Mouse (Mus musculus) neural tube, embryonic 12.5 days (tissue): ENCODE measurements at regions not wholly inside any gene's neighbourhood (a gene's known extent, or its start where the extent isn't known, plus 50 kb on each side); places are given as distances from the start of the nearest gene placed in this dataset.

Experiments
- ATAC-seq: fragments of 200-750 bp; cut with Nextera tagmentation; 2 replicates; pipeline ENCODE4 v1.8.0; 2017; ENCODE audit warnings: low read depth, mild to moderate bottlenecking, moderate TSS enrichment, moderate library complexity; ENCODE audit not compliant: low FRiP score
- H3K27ac ChIP-seq: fragments of 300-500 bp; sonication (generic); 2 replicates; pipeline ENCODE4 v1.5.1; 2016
- H3K27me3 ChIP-seq: fragments of 300-500 bp; sonication (generic); replicated peaks from 2 replicates; pipeline ENCODE4 v1.6.1; 2016; ENCODE audit warnings: mild to moderate bottlenecking
- H3K36me3 ChIP-seq: fragments of 300-500 bp; sonication (generic); 2 replicates; pipeline ENCODE4 v1.6.1; 2016; ENCODE audit warnings: mild to moderate bottlenecking
- H3K4me1 ChIP-seq: fragments of 300-500 bp; sonication (generic); 2 replicates; pipeline ENCODE4 v1.6.1; 2016
- H3K4me2 ChIP-seq: fragments of 300-500 bp; sonication (generic); replicated peaks from 2 replicates; pipeline ENCODE4 v1.6.1; 2016; ENCODE audit warnings: mild to moderate bottlenecking
- H3K4me3 ChIP-seq: fragments of 300-500 bp; sonication (generic); 2 replicates; pipeline ENCODE4 v1.5.1; 2016
- H3K9ac ChIP-seq: fragments of 300-500 bp; sonication (generic); 2 replicates; pipeline ENCODE4 v1.6.1; 2016; ENCODE audit warnings: mild to moderate bottlenecking
- H3K9me3 ChIP-seq: fragments of 300-500 bp; sonication (generic); 2 replicates; pipeline ENCODE4 v1.6.1; 2016; ENCODE audit warnings: mild to moderate bottlenecking
- WGBS: fragments of 180-500 bp; shearing (Covaris S2); methylation state at CpG from one replicate; pipeline ENCODE4 v1.1.7; 2016; 5-methylcytosine and 5-hydroxymethylcytosine counted together

DNA sequence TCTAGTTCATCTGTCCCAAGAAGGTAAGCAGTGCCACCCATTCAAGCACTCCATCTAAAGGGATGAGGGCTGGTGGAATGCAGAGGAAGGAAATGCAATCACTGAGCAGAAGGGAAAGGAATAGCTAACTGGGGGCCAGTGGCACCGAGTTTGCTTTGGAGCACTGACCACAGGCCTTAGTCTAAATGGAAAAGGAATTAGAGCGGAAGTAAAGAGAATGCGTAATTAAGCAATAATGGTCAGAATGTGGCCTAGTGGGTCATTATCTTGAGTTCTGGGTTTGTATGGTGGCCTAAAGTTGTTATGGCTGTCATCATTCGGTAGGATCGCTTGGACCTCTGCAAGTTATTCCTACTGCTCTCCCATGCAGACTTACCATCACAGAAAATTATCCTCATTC lies 128.8 kb upstream of the Gm10306 start:
- H3K36me3 ChIP-seq: no peaks in the 10 kb centered on the region
- no peak overlapping the region for H3K4me3 ChIP-seq
- no peaks in the 10 kb centered on the region for H3K27me3 ChIP-seq
- H3K4me1 ChIP-seq: no peaks in the 10 kb centered on the region
- 92% methylated on average over 5 of the region's 5 CpGs for WGBS
- no peak overlapping the region for H3K4me2 ChIP-seq
- H3K9ac ChIP-seq: no peak overlapping the region
- no peaks in the 10 kb centered on the region for H3K9me3 ChIP-seq
- no peak for ATAC-seq
- H3K27ac ChIP-seq: no peak overlapping the region

DNA sequence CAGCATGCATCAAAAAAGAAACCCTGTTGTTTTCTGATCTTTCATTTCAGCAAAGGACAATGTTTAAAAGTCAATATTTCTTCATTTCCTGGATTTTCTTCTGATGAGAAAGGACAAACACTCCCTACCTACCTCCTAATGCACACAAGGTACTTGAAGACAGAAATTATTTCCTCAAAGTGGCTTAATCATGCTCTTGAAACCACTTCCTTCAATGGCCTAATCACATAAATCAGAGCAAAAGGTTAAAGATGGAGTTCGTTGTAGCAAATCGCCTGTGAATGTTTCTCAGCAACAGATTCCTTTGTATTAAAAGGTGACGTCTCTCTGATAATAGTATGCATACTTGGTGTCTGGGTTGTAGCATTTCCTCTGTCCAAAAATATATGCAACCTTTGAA lies 124.3 kb upstream of the Gm10306 start:
- no peaks in the 10 kb centered on the region for H3K9me3 ChIP-seq
- no peak for ATAC-seq

DNA sequence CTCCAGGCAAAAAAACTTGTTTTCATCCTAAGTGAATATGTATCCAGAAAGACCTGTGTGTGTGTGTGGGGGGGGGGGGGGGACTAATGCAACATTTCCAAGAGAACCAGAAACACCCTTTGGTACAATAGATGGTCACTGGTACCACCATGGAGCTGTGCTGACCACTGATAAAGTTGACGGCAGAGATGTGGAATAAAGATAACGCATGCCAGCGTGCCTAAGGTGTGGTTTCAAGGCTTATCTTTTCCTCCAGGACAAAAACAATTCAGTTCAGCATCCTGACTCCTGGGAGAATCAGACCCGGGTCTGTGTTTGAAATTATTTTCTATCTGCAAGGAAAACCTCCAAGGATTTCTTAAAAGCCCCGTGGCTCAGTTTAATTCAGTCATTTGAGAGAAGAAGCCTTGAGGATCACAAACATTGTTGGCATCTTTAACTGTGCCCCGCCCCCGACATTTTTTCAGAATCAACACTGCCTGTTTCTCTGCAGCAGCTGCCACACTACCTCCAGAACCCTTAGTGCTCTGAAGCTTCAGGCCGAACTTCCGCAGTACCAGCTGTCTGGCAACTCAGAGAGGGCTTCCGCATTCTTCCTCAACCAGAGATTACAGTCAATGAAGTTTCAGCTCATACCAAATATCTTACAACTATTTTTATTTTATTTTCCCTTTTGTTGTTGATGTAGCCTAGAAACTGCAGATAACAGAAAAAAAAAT lies 118.5 kb upstream of the Gm10306 start:
- Histone ChIP-seq H3K36me3 (no peaks in the 10 kb centered on the region), H3K27ac (no peak overlapping the region), H3K4me1 (no peaks in the 10 kb centered on the region), H3K27me3 (no peaks in the 10 kb centered on the region), H3K9me3 (no peaks in the 10 kb centered on the region), H3K4me3 (no peak overlapping the region), H3K9ac (no peak overlapping the region), H3K4me2 (no peak overlapping the region)
- no peak for ATAC-seq
- WGBS: 85% methylated on average over 10 of the region's 10 CpGs

More for the DNA sequence above, 124.3 kb upstream of the Gm10306 start:
- H3K4me3 ChIP-seq: no peak overlapping the region
- WGBS: 83% methylated on average over 3 of the region's 3 CpGs
- H3K27ac ChIP-seq: no peak overlapping the region
- H3K4me2 ChIP-seq: no peak overlapping the region
- no peak overlapping the region for H3K9ac ChIP-seq
- no peaks in the 10 kb centered on the region for H3K4me1 ChIP-seq
- H3K27me3 ChIP-seq: no peaks in the 10 kb centered on the region
- H3K36me3 ChIP-seq: no peaks in the 10 kb centered on the region

DNA sequence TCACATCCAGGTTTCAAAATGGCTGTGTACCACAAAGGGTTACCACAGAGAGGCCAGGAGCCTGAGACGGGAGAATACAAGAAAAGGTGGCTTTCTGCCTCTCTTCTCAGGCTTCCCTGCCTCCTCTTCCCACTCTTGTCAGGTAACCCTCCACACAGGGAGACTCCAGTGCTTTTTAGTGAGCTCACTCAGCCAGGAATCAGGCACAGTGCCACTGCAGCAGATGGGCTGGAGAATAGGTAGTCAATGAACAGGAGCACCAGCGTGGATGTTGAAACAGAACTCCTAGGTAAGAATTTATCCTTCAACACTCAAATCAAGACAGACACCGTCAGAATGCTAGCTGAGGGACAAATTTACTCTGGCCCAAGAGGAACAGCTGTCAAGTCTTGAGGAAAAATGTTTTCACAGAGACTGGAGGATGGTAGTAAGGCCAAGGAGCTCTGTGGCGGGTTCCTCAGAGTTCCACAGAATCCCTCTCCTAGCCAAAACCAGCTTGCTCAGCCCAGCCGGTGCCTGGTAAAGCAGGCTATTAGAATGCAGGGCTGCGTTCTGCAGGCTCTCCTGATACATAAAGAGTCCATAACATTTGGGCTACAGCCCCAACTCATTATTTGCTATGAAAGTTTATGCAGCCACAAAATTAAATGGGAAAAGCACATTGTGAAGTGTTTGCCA lies 117.0 kb upstream of the Gm10306 start:
- 85% methylated on average over 6 of the region's 6 CpGs for WGBS
- no peak overlapping the region for H3K4me2 ChIP-seq
- no peak overlapping the region for H3K4me3 ChIP-seq
- H3K9ac ChIP-seq: no peak overlapping the region
- no peaks in the 10 kb centered on the region for H3K36me3 ChIP-seq
- no peaks in the 10 kb centered on the region for H3K9me3 ChIP-seq
- no peaks in the 10 kb centered on the region for H3K27me3 ChIP-seq
- H3K27ac ChIP-seq: no peak overlapping the region
- H3K4me1 ChIP-seq: no peaks in the 10 kb centered on the region
- ATAC-seq: no peak

DNA sequence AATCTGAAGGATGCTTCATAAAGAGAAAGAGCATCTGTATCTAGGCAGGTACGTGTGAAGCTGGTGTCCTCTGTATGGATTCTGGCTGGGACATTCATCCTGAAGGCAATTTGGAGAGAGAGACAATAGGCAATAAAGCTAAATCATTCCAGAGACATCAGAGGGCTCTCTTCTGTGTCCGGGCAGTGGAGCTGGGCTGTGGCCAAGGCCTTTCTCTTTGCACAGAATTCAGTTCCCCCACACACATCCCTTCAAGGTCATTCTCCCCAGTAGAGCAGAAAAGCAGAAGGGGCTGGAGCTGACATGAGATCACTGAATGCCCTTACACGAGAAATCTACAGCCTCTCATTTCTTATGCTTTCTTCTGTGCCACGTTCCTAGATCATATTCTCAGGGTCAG lies 109.7 kb upstream of the Gm10306 start:
- WGBS: 30% methylated on average over 4 of the region's 4 CpGs
- Histone ChIP-seq H3K27me3 (no peaks in the 10 kb centered on the region), H3K27ac (no peak overlapping the region), H3K36me3 (no peaks in the 10 kb centered on the region), H3K9ac (no peak overlapping the region), H3K4me1 (no peaks in the 10 kb centered on the region), H3K4me2 (no peak overlapping the region), H3K4me3 (no peak overlapping the region), H3K9me3 (no peaks in the 10 kb centered on the region)
- no peak for ATAC-seq
